Mouse (Mus musculus): ENCODE measurements around the gene 4930524B15Rik. TPM values are rescaled to one million over a fixed set of nuclear protein-coding genes. Genes with fewer than 3 reads are reported as not detected.
A peak's percentile ranks its signal among the peaks of the same experiment; 100 is the strongest.

The 4930524B15Rik gene
- polyA plus RNA-seq, 1 experiment = not detected

DNA sequence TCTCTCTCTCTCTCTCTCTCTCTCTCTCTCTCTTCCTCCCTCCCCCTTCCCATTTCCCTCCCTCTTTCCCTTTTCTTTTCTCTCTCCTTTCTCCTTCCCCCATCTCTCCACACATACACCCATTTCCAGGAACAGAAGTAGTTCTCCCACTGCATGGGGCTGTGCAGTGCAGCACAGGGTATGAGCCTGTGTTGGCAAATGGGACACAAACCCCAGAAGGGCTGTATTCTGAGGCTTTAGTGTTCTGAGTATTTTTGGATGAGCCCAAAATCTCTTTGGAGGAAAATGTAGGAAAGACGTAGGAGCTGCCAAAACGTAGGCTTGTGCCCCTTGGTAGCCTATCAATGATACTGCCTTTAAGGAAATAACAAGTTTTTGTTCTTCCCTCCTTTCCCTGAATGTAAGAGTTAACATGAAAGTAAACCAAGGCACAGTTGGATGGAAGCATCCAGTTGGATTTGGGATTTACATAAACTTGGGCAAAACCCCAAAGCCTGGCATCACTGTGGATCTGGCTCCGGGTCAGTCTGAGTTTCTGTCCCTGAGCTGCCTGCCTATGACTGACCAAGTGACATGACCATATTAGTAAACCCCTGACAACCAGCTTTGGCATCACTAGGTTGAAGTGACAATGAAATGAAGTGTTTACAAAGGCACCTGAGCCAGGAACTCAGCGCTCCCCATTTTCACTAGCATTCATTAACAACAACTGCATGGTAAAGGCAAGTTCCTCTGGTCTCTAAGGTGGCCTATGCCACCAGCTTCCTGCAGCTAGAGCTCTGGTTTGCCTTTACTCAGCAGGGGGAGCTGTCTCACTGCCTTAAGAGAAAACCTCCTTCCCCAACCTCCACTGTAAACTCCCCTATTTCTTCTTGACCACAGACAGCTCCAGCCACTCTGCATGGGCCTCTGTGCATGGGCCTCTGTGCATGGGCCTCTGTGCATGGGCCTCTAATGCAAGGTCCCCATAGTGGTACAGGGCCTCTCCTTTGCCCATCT, 23.5 kb upstream of the 4930524B15Rik start:
- TF ChIP-seq CTCF (IDR thresholded peaks at IDR 0.05; ENCODE audit: extremely low read depth, insufficient read length, insufficient replicate concordance, low read depth, low read length) (no peak), POLR2A (IDR thresholded peaks at IDR 0.05; ENCODE audit: low read depth, low read length) (no peak)
- H3K4me3 ChIP-seq (ENCODE audit: low read depth, low read length) = no peak overlapping the region
- H3K27me3 ChIP-seq (ENCODE audit: control insufficient read depth, insufficient read depth, low read length) = no peaks in the 10 kb centered on the region
- WGBS = 83% methylated on average over 4 of the region's 4 CpGs
- no peaks in the 10 kb centered on the region for H3K36me3 ChIP-seq (ENCODE audit: control insufficient read depth, insufficient read depth, low read length)
- H3K4me1 ChIP-seq (ENCODE audit: control insufficient read depth, insufficient read depth, insufficient read length, low read length) = no peaks in the 10 kb centered on the region
- no peak overlapping the region for H3K27ac ChIP-seq (ENCODE audit: insufficient read depth, low read depth, low read length)

DNA sequence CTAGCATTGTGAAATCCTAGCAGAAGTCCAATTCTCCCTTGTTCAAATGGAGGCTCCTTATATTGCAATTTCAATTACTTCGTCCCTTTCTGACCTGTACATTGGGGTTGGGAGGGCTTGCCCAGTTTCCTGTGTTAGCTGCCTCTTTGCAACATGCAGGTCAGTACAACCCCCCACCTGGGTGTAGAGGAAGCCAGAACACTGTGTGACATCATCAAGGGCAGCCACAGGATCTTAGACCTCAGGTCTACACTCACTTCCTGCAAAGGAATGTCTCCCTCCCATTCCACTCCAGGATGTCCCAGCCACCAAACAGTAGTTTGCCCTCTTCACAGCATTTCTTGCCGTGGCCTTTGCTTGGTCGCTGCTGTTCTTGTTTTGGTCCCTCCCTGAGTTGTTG, 19.9 kb upstream of the 4930524B15Rik start:
- Histone ChIP-seq H3K36me3 (ENCODE audit: control insufficient read depth, insufficient read depth, low read length) (no peaks in the 10 kb centered on the region), H3K4me3 (ENCODE audit: low read depth, low read length) (no peak overlapping the region), H3K27me3 (ENCODE audit: control insufficient read depth, insufficient read depth, low read length) (no peaks in the 10 kb centered on the region), H3K27ac (ENCODE audit: insufficient read depth, low read depth, low read length) (no peak overlapping the region), H3K4me1 (ENCODE audit: control insufficient read depth, insufficient read depth, insufficient read length, low read length) (peaks cover 4% of the 10 kb centered on the region)
- WGBS = 75% methylated on average over 3 of the region's 3 CpGs
- no peak for TF ChIP-seq CTCF (IDR thresholded peaks at IDR 0.05; ENCODE audit: extremely low read depth, insufficient read length, insufficient replicate concordance, low read depth, low read length)
- TF ChIP-seq POLR2A (IDR thresholded peaks at IDR 0.05; ENCODE audit: low read depth, low read length) = no peak

DNA sequence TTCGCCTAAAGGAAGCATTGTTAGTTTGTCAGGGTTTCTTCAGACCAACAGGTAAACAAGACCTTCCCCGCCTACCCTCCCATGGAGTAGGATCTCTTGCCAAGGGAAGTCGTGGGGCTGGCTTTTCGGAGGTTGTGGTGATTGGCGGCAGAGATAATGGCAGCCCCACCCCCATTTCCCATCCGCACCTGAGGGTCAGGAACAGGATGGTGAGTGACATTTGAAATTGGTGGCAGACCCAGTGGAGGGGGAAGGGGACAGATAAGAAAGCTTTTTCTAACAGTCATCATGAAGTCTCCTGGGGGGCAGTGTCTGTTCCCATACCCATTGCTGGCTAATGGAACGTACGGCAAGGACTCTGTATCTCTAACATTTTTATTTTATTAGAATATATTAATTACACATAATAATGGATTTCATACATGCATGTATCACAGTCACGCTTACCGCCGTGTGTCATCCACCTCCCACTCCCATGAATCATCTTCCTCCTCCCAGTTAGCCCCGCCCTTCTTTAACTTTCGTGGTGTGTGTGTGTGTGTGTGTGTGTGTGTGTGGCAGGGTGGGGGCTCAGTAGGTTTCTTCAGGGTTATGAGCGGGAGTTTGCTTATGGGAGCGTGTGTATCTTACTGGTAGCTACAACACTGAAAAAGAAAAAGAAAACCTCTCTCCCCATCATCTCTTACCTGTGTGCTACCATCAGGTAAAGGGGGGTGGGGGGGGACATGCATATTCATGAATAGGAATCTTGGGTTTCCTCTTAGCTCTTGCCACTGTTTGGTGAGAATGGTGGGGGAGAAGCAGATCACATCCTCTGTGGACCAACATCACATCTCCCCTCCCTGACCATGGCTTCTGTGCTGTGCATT, 16.7 kb upstream of the 4930524B15Rik start:
- no peak overlapping the region for H3K27ac ChIP-seq (ENCODE audit: insufficient read depth, low read depth, low read length)
- peak overlapping the region; percentile 51 for H3K4me3 ChIP-seq (ENCODE audit: low read depth, low read length)
- WGBS = 20% methylated on average over 15 of the region's 15 CpGs
- no peaks in the 10 kb centered on the region; the same call in 1 of the 2 replicates for H3K27me3 ChIP-seq (ENCODE audit: control insufficient read depth, insufficient read depth, low read length)
- peaks cover 4% of the 10 kb centered on the region for H3K4me1 ChIP-seq (ENCODE audit: control insufficient read depth, insufficient read depth, insufficient read length, low read length)
- TF ChIP-seq POLR2A (IDR thresholded peaks at IDR 0.05; ENCODE audit: low read depth, low read length) = no peak
- TF ChIP-seq CTCF (IDR thresholded peaks at IDR 0.05; ENCODE audit: extremely low read depth, insufficient read length, insufficient replicate concordance, low read depth, low read length) = no peak
- no peaks in the 10 kb centered on the region for H3K36me3 ChIP-seq (ENCODE audit: control insufficient read depth, insufficient read depth, low read length)

DNA sequence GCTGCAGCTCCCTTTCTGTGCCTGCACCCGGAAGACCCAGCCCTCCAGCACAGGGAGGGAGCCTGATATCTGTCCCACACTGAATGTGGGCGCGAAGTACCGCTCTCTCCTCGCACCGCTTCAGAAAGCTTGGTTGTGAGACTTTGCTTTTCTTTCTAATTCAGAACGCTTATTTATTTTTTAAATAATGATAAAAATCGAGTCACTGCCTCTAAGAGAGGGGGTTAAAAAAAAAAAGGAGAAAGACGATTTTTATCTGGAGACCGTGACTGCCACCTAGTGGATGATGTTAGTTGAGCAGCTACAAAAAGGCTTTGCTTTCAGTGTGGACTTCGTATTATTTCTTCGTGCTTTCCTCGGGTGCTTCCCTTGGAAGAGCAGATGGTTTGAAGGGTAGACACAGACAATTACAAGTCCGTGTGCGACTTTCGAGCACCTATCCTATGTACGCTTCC, 16.0 kb upstream of the 4930524B15Rik start:
- WGBS = under 1% methylated on average over 17 of the region's 17 CpGs

DNA sequence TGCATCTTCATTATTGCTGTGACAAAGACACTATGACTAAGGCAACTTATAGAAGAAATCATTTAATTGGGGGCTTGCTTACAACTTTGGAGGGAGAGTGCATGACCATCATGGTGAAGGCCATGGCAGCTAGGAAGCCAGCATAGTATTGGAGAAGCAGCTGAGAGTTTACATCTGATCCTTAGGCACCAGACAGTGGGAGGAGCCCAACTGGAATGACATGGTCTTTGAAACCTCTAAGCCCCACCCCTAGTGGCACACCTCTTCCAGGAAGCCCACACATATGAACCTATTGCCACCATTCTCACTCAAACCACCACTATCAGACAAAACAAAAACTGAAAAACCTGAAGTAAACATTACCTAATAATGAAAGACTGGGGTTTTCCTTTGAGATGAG, 5.3 kb upstream of the 4930524B15Rik start:
- no peaks in the 10 kb centered on the region for H3K36me3 ChIP-seq (ENCODE audit: control insufficient read depth, insufficient read depth, low read length)
- no peaks in the 10 kb centered on the region for H3K27me3 ChIP-seq (ENCODE audit: control insufficient read depth, insufficient read depth, low read length)
- no peaks in the 10 kb centered on the region for H3K4me1 ChIP-seq (ENCODE audit: control insufficient read depth, insufficient read depth, insufficient read length, low read length)
- H3K27ac ChIP-seq (ENCODE audit: insufficient read depth, low read depth, low read length) = no peak overlapping the region
- no peak overlapping the region for H3K4me3 ChIP-seq (ENCODE audit: low read depth, low read length)
- no peak for TF ChIP-seq CTCF (IDR thresholded peaks at IDR 0.05; ENCODE audit: extremely low read depth, insufficient read length, insufficient replicate concordance, low read depth, low read length)
- TF ChIP-seq POLR2A (IDR thresholded peaks at IDR 0.05; ENCODE audit: low read depth, low read length) = no peak

More for the DNA sequence above, 16.0 kb upstream of the 4930524B15Rik start:
- Histone ChIP-seq H3K4me3 (ENCODE audit: low read depth, low read length) (peak overlapping the region; percentile 51), H3K4me1 (ENCODE audit: control insufficient read depth, insufficient read depth, insufficient read length, low read length) (peaks cover 4% of the 10 kb centered on the region), H3K27me3 (ENCODE audit: control insufficient read depth, insufficient read depth, low read length) (no peaks in the 10 kb centered on the region; the same call in 1 of the 2 replicates), H3K27ac (ENCODE audit: insufficient read depth, low read depth, low read length) (no peak overlapping the region), H3K36me3 (ENCODE audit: control insufficient read depth, insufficient read depth, low read length) (no peaks in the 10 kb centered on the region)
- TF ChIP-seq POLR2A (IDR thresholded peaks at IDR 0.05; ENCODE audit: low read depth, low read length) (no peak), CTCF (IDR thresholded peaks at IDR 0.05; ENCODE audit: extremely low read depth, insufficient read length, insufficient replicate concordance, low read depth, low read length) (peak; percentile 39; the same call in 1 of the 2 replicates)

DNA sequence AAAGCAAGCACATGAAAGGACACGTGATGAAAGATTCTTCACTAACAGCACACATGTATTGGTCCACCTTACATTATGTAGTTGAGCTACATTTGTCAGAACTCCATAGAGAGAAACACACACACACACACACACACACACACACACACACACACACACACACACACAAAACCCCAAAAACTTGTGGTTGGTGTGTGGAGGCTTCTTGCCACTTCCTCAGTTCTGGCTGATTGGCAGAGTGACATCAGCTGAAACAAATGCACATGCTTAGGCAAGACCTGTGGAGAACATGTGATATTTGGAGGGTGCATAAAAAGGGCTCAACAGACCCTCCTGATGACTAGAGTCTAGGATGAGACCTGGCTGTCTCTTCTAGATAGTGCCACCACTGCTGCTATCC, 1.4 kb upstream of the 4930524B15Rik start:
- no peaks in the 10 kb centered on the region for H3K27me3 ChIP-seq (ENCODE audit: control insufficient read depth, insufficient read depth, low read length)
- WGBS = 95% methylated on average over 1 of the region's 1 CpGs
- TF ChIP-seq POLR2A (IDR thresholded peaks at IDR 0.05; ENCODE audit: low read depth, low read length) (no peak), CTCF (IDR thresholded peaks at IDR 0.05; ENCODE audit: extremely low read depth, insufficient read length, insufficient replicate concordance, low read depth, low read length) (no peak)
- no peaks in the 10 kb centered on the region; the same call in 1 of the 2 replicates for H3K4me1 ChIP-seq (ENCODE audit: control insufficient read depth, insufficient read depth, insufficient read length, low read length)
- no peak overlapping the region for H3K27ac ChIP-seq (ENCODE audit: insufficient read depth, low read depth, low read length)
- H3K4me3 ChIP-seq (ENCODE audit: low read depth, low read length) = no peak overlapping the region
- no peaks in the 10 kb centered on the region for H3K36me3 ChIP-seq (ENCODE audit: control insufficient read depth, insufficient read depth, low read length)

All from small intestine, adult 2 months (tissue).